ENCODE assay signal across 21 mouse cellular contexts in genomic region chr3:147891682-147892081, GRCm38 (mm10).
DNase-seq lines count a peak whose midpoint lies in the region; ATAC-seq lines count a peak whose summit lies in the region.
"Had no signal": no experiment of that assay in that cellular context is flagged by ENCODE, and none has a peak within 500 bp of the region (broad histone marks: within the 10 kb centered on the region; RNA-seq: fewer than 3 reads in every experiment).

No protein-coding gene starts in this region.

- no peak for ATAC-seq in embryonic facial prominence, embryonic 11.5 days (replicated peaks; ENCODE audit: insufficient number of reproducible peaks, low FRiP score, low TSS enrichment, low read depth)
- no peak for ATAC-seq in lung, embryonic 16.5 days (ENCODE audit: low read depth)
- no peak for ATAC-seq in embryonic facial prominence, embryonic 13.5 days (ENCODE audit: insufficient number of reproducible peaks, insufficient read depth, low FRiP score, low TSS enrichment, low read depth)
- peak; percentile 62; the same call in 1 of the 2 replicates for ATAC-seq in embryonic facial prominence, embryonic 14.5 days (ENCODE audit: low read depth)
- ATAC-seq: forebrain, embryonic 14.5 days; forebrain, embryonic 16.5 days had no signal

- 52% methylated on average over 5 of the region's 5 CpGs for WGBS in embryonic facial prominence, embryonic 11.5 days
- 71% methylated on average over 5 of the region's 5 CpGs for WGBS in embryonic facial prominence, embryonic 10.5 days
- 43% methylated on average over 5 of the region's 5 CpGs for WGBS in lung, embryonic 16.5 days
- WGBS in embryonic facial prominence, embryonic 13.5 days = 25% methylated on average over 5 of the region's 5 CpGs
- 31% methylated on average over 5 of the region's 5 CpGs for WGBS in embryonic facial prominence, embryonic 14.5 days

- no peak overlapping the region for H3K9ac ChIP-seq in embryonic facial prominence, embryonic 11.5 days (replicated peaks; ENCODE audit: low read length)
- H3K9ac ChIP-seq in lung, embryonic 16.5 days (ENCODE audit: low read length) = no peak overlapping the region
- no peak overlapping the region for H3K9ac ChIP-seq in embryonic facial prominence, embryonic 13.5 days
- H3K9ac ChIP-seq in embryonic facial prominence, embryonic 14.5 days (ENCODE audit: low read depth, low read length) = no peak overlapping the region
- H3K9ac ChIP-seq: embryonic facial prominence, embryonic 12.5 days; forebrain, embryonic 12.5 days had no signal

- DNase-seq in embryonic facial prominence, embryonic 11.5 days (ENCODE audit: low spot score) = peak; percentile 42
- DNase-seq in embryonic facial prominence, embryonic 10.5 days (ENCODE audit: low spot score) = no peak
- no peak for DNase-seq in lung, adult 18-20 months
- peak; percentile 76 for DNase-seq in embryonic facial prominence, embryonic 14.5 days (ENCODE audit: low spot score)
- no peak for DNase-seq in right cerebral cortex, postnatal 36 days (ENCODE audit: low spot score in 2 of 2)
- DNase-seq in cerebellum, adult 11 months = no peak
- DNase-seq: adrenal gland, adult 2 months; adrenal gland, postnatal 10 days; adrenal gland, postnatal 25 days; cerebellum, adult 11-12 months; cerebellum, adult 2 months; cerebellum, adult 9-10 months; cerebellum, postnatal 25 days had no signal

- H3K9me3 ChIP-seq in embryonic facial prominence, embryonic 11.5 days (replicated peaks; ENCODE audit: control insufficient read depth, low read length) = no peaks in the 10 kb centered on the region
- H3K9me3 ChIP-seq in embryonic facial prominence, embryonic 10.5 days = no peaks in the 10 kb centered on the region
- no peaks in the 10 kb centered on the region for H3K9me3 ChIP-seq in lung, embryonic 16.5 days (ENCODE audit: control insufficient read depth, low read length)
- no peaks in the 10 kb centered on the region for H3K9me3 ChIP-seq in embryonic facial prominence, embryonic 13.5 days
- H3K9me3 ChIP-seq in embryonic facial prominence, embryonic 14.5 days (ENCODE audit: control insufficient read depth, low read length) = no peaks in the 10 kb centered on the region
- H3K9me3 ChIP-seq: embryonic facial prominence, embryonic 12.5 days; forebrain, embryonic 10.5 days; forebrain, embryonic 12.5 days had no signal

- H3K4me3 ChIP-seq in embryonic facial prominence, embryonic 11.5 days (ENCODE audit: low read depth, low read length) = no peak overlapping the region
- no peak overlapping the region for H3K4me3 ChIP-seq in embryonic facial prominence, embryonic 10.5 days
- H3K4me3 ChIP-seq in lung, embryonic 16.5 days (ENCODE audit: low read length) = no peak overlapping the region
- H3K4me3 ChIP-seq in embryonic facial prominence, embryonic 13.5 days = no peak overlapping the region
- no peak overlapping the region for H3K4me3 ChIP-seq in embryonic facial prominence, embryonic 14.5 days (ENCODE audit: low read depth, low read length)
- H3K4me3 ChIP-seq: embryonic facial prominence, embryonic 12.5 days; erythroblast, embryonic 14.5 days; forebrain, embryonic 10.5 days; forebrain, embryonic 12.5 days had no signal

- no peaks in the 10 kb centered on the region for H3K27me3 ChIP-seq in embryonic facial prominence, embryonic 11.5 days (ENCODE audit: control insufficient read depth, insufficient read depth, low read length)
- H3K27me3 ChIP-seq in embryonic facial prominence, embryonic 10.5 days (replicated peaks; ENCODE audit: low read depth, poor library complexity, severe bottlenecking) = no peaks in the 10 kb centered on the region
- no peaks in the 10 kb centered on the region for H3K27me3 ChIP-seq in lung, embryonic 16.5 days (ENCODE audit: control insufficient read depth, insufficient read depth, low read depth, low read length)
- H3K27me3 ChIP-seq in embryonic facial prominence, embryonic 13.5 days = no peaks in the 10 kb centered on the region
- no peaks in the 10 kb centered on the region for H3K27me3 ChIP-seq in embryonic facial prominence, embryonic 14.5 days (replicated peaks; ENCODE audit: control insufficient read depth, insufficient read depth, low read length)
- H3K27me3 ChIP-seq: embryonic facial prominence, embryonic 12.5 days; forebrain, embryonic 12.5 days had no signal

- no peaks in the 10 kb centered on the region for H3K4me1 ChIP-seq in embryonic facial prominence, embryonic 11.5 days (ENCODE audit: control insufficient read depth, insufficient read depth, low read length)
- no peaks in the 10 kb centered on the region for H3K4me1 ChIP-seq in embryonic facial prominence, embryonic 10.5 days
- H3K4me1 ChIP-seq in lung, embryonic 16.5 days (replicated peaks; ENCODE audit: control insufficient read depth, insufficient read depth, low read length) = no peaks in the 10 kb centered on the region
- peaks cover 11% of the 10 kb centered on the region; the same call in 1 of the 2 replicates for H3K4me1 ChIP-seq in embryonic facial prominence, embryonic 13.5 days
- peaks cover 5% of the 10 kb centered on the region; the same call in 1 of the 2 replicates for H3K4me1 ChIP-seq in embryonic facial prominence, embryonic 14.5 days (ENCODE audit: control insufficient read depth, insufficient read depth, low read length)
- H3K4me1 ChIP-seq: forebrain, embryonic 10.5 days; forebrain, embryonic 12.5 days had no signal

- no peak overlapping the region for H3K4me2 ChIP-seq in embryonic facial prominence, embryonic 11.5 days (ENCODE audit: low read depth, low read length)
- peak overlapping the region; percentile 19; the same call in 1 of the 2 replicates for H3K4me2 ChIP-seq in lung, embryonic 16.5 days (ENCODE audit: low read depth, low read length)
- peak overlapping the region; percentile 21; the same call in 1 of the 2 replicates for H3K4me2 ChIP-seq in embryonic facial prominence, embryonic 13.5 days
- H3K4me2 ChIP-seq in embryonic facial prominence, embryonic 14.5 days (ENCODE audit: low read depth, low read length) = peak overlapping the region; percentile 31; the same call in 1 of the 2 replicates
- H3K4me2 ChIP-seq: embryonic facial prominence, embryonic 12.5 days; forebrain, embryonic 12.5 days had no signal

- H3K36me3 ChIP-seq in embryonic facial prominence, embryonic 11.5 days (replicated peaks; ENCODE audit: control insufficient read depth, insufficient read depth, low read depth, low read length) = no peaks in the 10 kb centered on the region
- H3K36me3 ChIP-seq in embryonic facial prominence, embryonic 10.5 days (replicated peaks) = no peaks in the 10 kb centered on the region
- H3K36me3 ChIP-seq in lung, embryonic 16.5 days (ENCODE audit: control insufficient read depth, insufficient read depth, low read length) = no peaks in the 10 kb centered on the region
- H3K36me3 ChIP-seq in embryonic facial prominence, embryonic 13.5 days = no peaks in the 10 kb centered on the region
- H3K36me3 ChIP-seq in embryonic facial prominence, embryonic 14.5 days (ENCODE audit: control insufficient read depth, insufficient read depth, low read length) = no peaks in the 10 kb centered on the region
- H3K36me3 ChIP-seq: embryonic facial prominence, embryonic 12.5 days; forebrain, embryonic 10.5 days; forebrain, embryonic 12.5 days had no signal

- H3K27ac ChIP-seq in embryonic facial prominence, embryonic 11.5 days (replicated peaks; ENCODE audit: low read depth, low read length) = no peak overlapping the region
- H3K27ac ChIP-seq in embryonic facial prominence, embryonic 10.5 days (replicated peaks) = no peak overlapping the region
- H3K27ac ChIP-seq in lung, embryonic 16.5 days (ENCODE audit: low read length) = no peak overlapping the region
- no peak overlapping the region for H3K27ac ChIP-seq in embryonic facial prominence, embryonic 13.5 days
- H3K27ac ChIP-seq in embryonic facial prominence, embryonic 14.5 days (replicated peaks; ENCODE audit: low read depth, low read length) = no peak overlapping the region
- H3K27ac ChIP-seq: forebrain, embryonic 10.5 days; forebrain, embryonic 12.5 days had no signal

Comparison
In these comparisons a context has a peak if more than half of its experiments do, and no peak if none do; other contexts are left out.
1. DNase-seq: peak in embryonic facial prominence, embryonic 11.5 days (single experiment) and embryonic facial prominence, embryonic 14.5 days (single experiment); none in embryonic facial prominence, embryonic 10.5 days (single experiment), lung, adult 18-20 months (0 of 2), right cerebral cortex, postnatal 36 days (0 of 2) and cerebellum, adult 11 months (single experiment).